Mouse (Mus musculus) subcutaneous adipose tissue, adult 2 months (tissue): ENCODE results near the gene Psmc6. TPM values are rescaled to one million over a fixed set of nuclear protein-coding genes. Genes with fewer than 3 reads are reported as not detected.

Experiments
- polyA plus RNA-seq: library from polyadenylated mRNA; depleted of rRNA; stranded (reverse); fragments of >200 nt; gene quantifications from 2 replicates; pipeline ENCODE4 v1.2.3, GENCODE M21; 2012; ENCODE audit warnings: low replicate concordance; rRNA removed

Gene Psmc6
- polyA plus RNA-seq, result 30.6 and 43.4 TPM in 2 replicates

GRCm38 (mm10) chr14:45329589-45330181, at the start of gene Psmc6:
TSS of gene Psmc6 (plus strand) at chr14:45329788.

GRCm38 (mm10) chr14:45318426-45319236, 11.0 kb upstream of the Psmc6 start, which contains the start of gene Ero1l:
TSS of gene Ero1l (minus strand) at chr14:45318771.

GRCm38 (mm10) chr14:45350931-45351859, 21.6 kb downstream of the Psmc6 start, which contains the start of gene Styx:
TSS of gene Styx (plus strand) at chr14:45351093.

Other genes with a start within 250 kb of the Psmc6 start
- gene Gpr137c, start 110.1 kb upstream of the Psmc6 start, polyA plus RNA-seq, result 1.2 and 2.4 TPM in 2 replicates
- gene Txndc16, start 109.5 kb upstream of the Psmc6 start, polyA plus RNA-seq, result 5.7 and 8.5 TPM in 2 replicates
- 7.2 and 9.7 TPM in 2 replicates for gene Ero1l, start 11.0 kb upstream of the Psmc6 start, polyA plus RNA-seq
- 2.5 and 9.7 TPM in 2 replicates for gene Styx, start 21.3 kb downstream of the Psmc6 start, polyA plus RNA-seq
- 4.2 and 6.0 TPM in 2 replicates for gene Gnpnat1, start 75.1 kb downstream of the Psmc6 start, polyA plus RNA-seq
- gene Fermt2, start 200.3 kb downstream of the Psmc6 start, polyA plus RNA-seq, result 88.2 and 99.0 TPM in 2 replicates